Mouse (Mus musculus): ENCODE data around the gene Kcnj14. TPM values are rescaled to one million over a fixed set of nuclear protein-coding genes. Genes with fewer than 3 reads are reported as not detected.

Kcnj14 gene
- polyA plus RNA-seq, 1 experiment, result 0.08 TPM

DNA sequence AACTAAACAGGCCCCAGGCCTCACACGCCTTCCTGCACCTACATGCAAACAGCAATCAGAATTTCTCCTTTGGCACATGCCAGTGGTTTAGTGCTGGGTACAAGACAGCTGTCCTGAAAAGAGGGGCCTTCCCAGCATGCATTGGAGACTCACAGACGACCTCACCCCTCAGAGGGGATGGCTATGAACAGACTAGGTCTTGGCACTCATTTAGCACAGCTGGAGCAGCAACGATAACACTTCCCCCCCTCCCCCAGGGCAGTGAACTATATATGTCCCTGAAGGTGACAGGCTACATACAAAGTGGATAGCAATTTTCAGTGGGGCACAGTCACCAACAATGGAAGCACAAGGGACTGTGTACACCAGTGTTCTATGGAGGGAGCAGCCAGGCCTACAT, 39.9 kb upstream of the Kcnj14 start:
- Histone ChIP-seq H3K4me3 (replicated peaks) (no peak overlapping the region), H3K9me3 (no peaks in the 10 kb centered on the region), H3K36me3 (replicated peaks; ENCODE audit: low read length) (no peaks in the 10 kb centered on the region), H3K4me1 (peaks cover 72% of the 10 kb centered on the region), H3K27me3 (replicated peaks) (peaks cover 86% of the 10 kb centered on the region)
- TF ChIP-seq GATA1 (IDR thresholded peaks at IDR 0.05; ENCODE audit: borderline replicate concordance, low read length) (no peak), FLI1 (IDR thresholded peaks at IDR 0.05; ENCODE audit: low read length) (no peak)

DNA sequence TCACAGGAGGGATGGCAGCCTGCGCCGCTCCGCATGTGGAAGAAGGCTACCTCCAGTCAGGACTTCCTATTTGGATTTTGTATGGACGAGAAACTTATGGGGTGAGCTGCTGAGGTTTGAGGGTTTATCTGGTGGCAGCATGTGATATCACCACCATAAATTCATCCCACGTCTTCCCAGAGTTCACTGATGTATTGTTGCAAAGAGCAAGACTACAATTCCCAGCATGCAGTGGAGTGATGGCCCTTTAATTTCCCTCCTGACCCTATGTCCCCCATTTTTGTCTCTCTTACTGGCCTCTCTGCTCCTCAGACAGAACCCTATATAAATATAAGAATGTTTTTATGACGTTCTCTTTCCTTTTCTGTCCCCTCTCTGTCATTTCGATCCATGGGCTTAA, 38.2 kb upstream of the Kcnj14 start:
- H3K4me3 ChIP-seq (replicated peaks), result no peak overlapping the region
- no peaks in the 10 kb centered on the region for H3K36me3 ChIP-seq (replicated peaks; ENCODE audit: low read length)
- no peaks in the 10 kb centered on the region for H3K9me3 ChIP-seq
- peaks cover 86% of the 10 kb centered on the region for H3K27me3 ChIP-seq (replicated peaks)
- TF ChIP-seq FLI1 (IDR thresholded peaks at IDR 0.05; ENCODE audit: low read length) (no peak), GATA1 (IDR thresholded peaks at IDR 0.05; ENCODE audit: borderline replicate concordance, low read length) (no peak)
- H3K4me1 ChIP-seq, result peaks cover 62% of the 10 kb centered on the region

DNA sequence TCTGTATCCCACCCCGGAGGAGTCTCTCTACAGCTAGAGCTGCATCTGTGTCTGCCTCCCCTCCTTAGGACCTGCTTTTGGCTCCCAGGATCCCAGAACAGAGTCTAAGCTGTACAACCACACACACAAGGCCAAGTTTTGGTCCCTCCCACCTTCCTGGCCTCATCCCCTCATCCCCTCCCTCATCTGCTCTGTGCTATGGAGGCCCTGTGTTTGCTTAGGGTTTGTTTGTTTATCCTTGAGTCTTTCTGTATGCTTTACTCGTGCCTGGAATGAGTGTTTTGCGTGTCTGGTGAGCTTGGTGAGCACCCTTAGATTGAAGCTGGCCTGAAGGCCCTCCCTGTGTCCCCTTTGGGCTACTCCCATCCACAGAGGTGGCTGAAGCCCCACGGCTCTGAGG, 34.4 kb upstream of the Kcnj14 start:
- TF ChIP-seq GATA1 (IDR thresholded peaks at IDR 0.05; ENCODE audit: borderline replicate concordance, low read length), result no peak
- no peak for TF ChIP-seq FLI1 (IDR thresholded peaks at IDR 0.05; ENCODE audit: low read length)
- H3K9me3 ChIP-seq, result no peaks in the 10 kb centered on the region; the same call in 1 of the 2 replicates
- H3K27me3 ChIP-seq (replicated peaks), result peaks cover 87% of the 10 kb centered on the region
- H3K4me3 ChIP-seq (replicated peaks), result no peak overlapping the region
- peaks cover 51% of the 10 kb centered on the region for H3K4me1 ChIP-seq
- H3K36me3 ChIP-seq (replicated peaks; ENCODE audit: low read length), result no peaks in the 10 kb centered on the region

DNA sequence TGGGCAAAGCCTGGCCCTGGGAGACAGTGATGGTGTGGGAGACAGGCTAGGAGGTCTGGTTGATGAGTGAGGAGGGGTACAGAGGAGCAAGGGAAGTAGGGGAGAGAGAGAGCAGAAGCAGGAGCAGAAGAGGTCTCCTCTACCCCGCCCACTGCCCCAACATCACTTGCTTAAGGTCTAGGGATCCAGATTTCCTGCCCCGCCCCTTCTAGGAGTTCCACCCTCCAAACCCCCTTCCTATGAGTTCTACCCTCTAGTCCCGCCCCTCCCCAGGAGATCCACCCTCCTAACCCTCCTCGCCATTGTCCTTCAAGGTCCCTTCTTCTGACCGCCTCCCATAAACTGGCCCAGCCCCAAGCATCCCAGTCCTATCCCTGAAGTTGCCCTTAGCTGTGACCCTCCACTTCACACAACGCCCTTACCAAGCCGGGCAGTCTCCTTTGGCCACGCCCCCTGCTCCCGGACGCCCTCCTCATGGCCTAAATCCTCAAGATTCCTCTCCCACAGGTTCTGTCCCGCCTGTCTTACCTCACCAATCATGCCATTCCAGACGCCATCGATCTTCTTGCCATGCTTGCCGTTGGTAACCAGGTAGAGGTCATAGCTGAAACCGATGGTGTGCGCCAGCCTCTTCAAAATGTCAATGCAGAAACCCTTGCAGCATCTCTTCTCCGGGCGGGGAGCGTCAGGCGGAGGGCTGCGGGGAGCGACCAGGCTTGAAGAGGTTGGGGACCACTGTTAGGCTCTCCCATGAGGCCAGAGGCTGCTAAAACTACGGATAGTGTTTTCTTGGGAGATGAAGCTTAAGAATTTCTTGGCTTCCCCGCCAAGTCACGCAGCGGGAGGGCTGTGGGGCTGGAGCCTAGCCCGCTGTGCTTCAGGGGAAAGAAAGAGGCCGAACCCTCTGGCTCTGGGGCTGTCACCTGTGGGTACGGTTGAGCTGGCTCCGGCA, 32.6 kb upstream of the Kcnj14 start:
- Histone ChIP-seq H3K36me3 (replicated peaks; ENCODE audit: low read length) (no peaks in the 10 kb centered on the region), H3K27me3 (replicated peaks) (peaks cover 94% of the 10 kb centered on the region), H3K4me1 (peaks cover 36% of the 10 kb centered on the region), H3K9me3 (no peaks in the 10 kb centered on the region; the same call in 1 of the 2 replicates), H3K4me3 (replicated peaks) (peak overlapping the region; percentile 84)
- TF ChIP-seq GATA1 (IDR thresholded peaks at IDR 0.05; ENCODE audit: borderline replicate concordance, low read length) (no peak), FLI1 (IDR thresholded peaks at IDR 0.05; ENCODE audit: low read length) (no peak)

DNA sequence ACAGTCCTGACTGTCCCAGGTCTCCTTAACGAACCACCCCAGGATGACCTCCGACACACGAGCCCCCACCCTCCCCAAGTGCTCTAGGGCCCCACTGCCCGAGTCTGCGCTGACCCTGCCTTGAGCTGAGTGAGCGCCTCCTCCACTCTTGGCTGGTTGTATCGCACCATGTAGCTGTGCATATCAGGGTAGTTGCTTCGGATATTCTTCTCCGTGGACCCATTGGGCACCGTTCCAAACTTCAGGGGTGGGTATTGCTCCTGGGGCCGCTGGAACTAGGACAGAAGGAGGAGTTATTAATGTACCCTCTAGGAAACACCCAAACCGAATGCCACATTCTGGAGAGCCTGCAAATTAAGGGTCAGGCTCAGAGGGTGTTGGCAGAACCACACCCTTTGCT, 28.5 kb upstream of the Kcnj14 start:
- Histone ChIP-seq H3K4me3 (replicated peaks) (no peak overlapping the region), H3K36me3 (replicated peaks; ENCODE audit: low read length) (no peaks in the 10 kb centered on the region), H3K27me3 (replicated peaks) (peaks cover 95% of the 10 kb centered on the region), H3K9me3 (no peaks in the 10 kb centered on the region; the same call in 1 of the 2 replicates), H3K4me1 (peaks cover 30% of the 10 kb centered on the region)
- TF ChIP-seq FLI1 (IDR thresholded peaks at IDR 0.05; ENCODE audit: low read length), result no peak
- TF ChIP-seq GATA1 (IDR thresholded peaks at IDR 0.05; ENCODE audit: borderline replicate concordance, low read length), result no peak

DNA sequence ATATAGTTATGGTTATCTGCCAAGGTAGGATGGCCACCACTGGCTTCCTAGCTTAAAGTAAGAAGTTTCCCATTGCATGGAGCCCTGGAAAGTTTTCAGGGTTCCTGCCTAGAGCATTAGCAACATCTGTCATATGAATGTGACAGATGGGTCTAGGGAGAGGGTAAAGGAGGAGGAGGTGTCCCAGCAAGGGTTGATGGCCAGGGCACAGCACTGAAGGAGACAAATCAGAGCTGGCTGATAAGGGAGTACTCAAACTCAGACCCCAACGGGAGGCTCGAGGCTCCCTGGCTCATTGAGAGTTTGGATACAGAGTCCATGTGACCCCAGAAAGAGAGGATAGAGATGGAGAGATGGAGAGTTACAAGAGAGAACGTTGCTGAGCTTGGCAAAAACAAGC, 26.1 kb upstream of the Kcnj14 start:
- Histone ChIP-seq H3K4me3 (replicated peaks) (no peak overlapping the region), H3K4me1 (peaks cover 11% of the 10 kb centered on the region), H3K36me3 (replicated peaks; ENCODE audit: low read length) (no peaks in the 10 kb centered on the region), H3K27me3 (replicated peaks) (peaks cover 75% of the 10 kb centered on the region), H3K9me3 (peaks cover 6% of the 10 kb centered on the region; the same call in 1 of the 2 replicates)
- TF ChIP-seq GATA1 (IDR thresholded peaks at IDR 0.05; ENCODE audit: borderline replicate concordance, low read length), result no peak
- no peak for TF ChIP-seq FLI1 (IDR thresholded peaks at IDR 0.05; ENCODE audit: low read length)

DNA sequence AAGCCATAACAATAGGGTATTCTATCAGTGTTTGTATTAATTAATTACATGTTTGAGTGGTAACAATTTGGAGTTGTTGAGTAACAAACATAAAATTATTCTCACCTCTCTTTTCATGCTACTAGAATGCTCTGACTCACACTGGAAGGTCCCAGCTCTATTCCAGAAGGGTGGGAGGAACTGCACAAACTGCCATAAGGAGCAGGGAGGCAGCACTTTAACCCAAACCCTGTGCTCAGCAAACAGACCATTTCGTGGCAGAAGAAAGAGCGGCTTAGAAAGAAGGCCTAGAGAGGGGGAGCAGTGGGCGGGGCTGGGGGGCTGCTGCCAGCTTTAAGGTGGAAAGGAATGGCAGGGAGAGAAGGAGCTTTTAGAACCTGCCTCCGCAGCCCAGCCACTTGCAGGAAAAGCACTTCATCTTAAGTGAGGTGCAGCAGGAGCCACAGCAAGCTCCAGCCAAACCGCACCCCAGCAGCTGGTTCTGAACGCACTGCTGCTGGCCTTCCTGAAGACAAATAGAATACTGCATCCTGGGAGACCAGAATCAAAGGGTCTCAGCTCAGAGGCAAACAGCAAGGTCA, 24.0 kb upstream of the Kcnj14 start:
- Histone ChIP-seq H3K36me3 (replicated peaks; ENCODE audit: low read length) (no peaks in the 10 kb centered on the region), H3K4me1 (peaks cover 11% of the 10 kb centered on the region), H3K27me3 (replicated peaks) (peaks cover 70% of the 10 kb centered on the region), H3K4me3 (replicated peaks) (no peak overlapping the region), H3K9me3 (peaks cover 7% of the 10 kb centered on the region)
- TF ChIP-seq GATA1 (IDR thresholded peaks at IDR 0.05; ENCODE audit: borderline replicate concordance, low read length) (no peak), FLI1 (IDR thresholded peaks at IDR 0.05; ENCODE audit: low read length) (no peak)

DNA sequence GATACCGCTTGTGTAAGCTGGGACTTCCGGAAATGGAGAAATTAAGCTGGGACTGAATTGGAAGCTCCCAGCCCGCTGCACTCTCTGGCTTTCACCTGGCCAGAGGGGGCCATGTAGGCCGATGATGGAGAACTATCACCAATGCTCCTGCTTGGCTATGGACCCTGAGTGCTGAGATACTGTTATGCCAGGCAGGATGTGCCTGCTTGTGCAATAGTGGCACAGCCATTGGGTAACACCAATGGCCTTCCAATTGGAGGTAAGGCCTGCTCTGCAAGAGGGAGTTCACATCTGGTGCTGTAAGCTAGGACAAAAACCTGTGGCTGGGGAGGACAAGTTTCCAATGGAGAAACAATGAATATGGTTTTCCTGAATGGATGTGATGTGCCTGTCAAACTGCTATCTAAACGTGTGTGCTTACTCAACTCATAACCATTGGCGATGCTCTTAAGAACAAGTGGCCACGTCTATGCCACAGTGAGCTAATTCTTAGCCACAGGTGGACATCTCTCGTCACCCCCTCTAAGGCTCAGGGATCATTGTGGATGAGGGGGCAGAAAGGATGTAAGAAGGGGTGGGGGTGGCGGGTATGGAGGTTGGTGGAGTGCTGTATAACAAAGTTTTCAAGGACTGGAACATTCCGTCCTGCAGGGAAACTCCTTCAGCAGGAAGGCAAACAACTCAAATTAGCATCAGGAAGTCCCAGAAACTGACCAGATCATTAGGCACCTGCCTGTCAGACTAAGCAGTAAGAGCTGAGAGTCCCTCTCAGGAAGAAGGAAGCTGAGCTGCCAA, 18.6 kb upstream of the Kcnj14 start:
- H3K4me3 ChIP-seq (replicated peaks), result no peak overlapping the region
- TF ChIP-seq GATA1 (IDR thresholded peaks at IDR 0.05; ENCODE audit: borderline replicate concordance, low read length) (no peak), FLI1 (IDR thresholded peaks at IDR 0.05; ENCODE audit: low read length) (no peak)
- H3K4me1 ChIP-seq, result no peaks in the 10 kb centered on the region; the same call in 1 of the 2 replicates
- peaks cover 63% of the 10 kb centered on the region for H3K27me3 ChIP-seq (replicated peaks)
- no peaks in the 10 kb centered on the region for H3K36me3 ChIP-seq (replicated peaks; ENCODE audit: low read length)
- peaks cover 33% of the 10 kb centered on the region for H3K9me3 ChIP-seq

DNA sequence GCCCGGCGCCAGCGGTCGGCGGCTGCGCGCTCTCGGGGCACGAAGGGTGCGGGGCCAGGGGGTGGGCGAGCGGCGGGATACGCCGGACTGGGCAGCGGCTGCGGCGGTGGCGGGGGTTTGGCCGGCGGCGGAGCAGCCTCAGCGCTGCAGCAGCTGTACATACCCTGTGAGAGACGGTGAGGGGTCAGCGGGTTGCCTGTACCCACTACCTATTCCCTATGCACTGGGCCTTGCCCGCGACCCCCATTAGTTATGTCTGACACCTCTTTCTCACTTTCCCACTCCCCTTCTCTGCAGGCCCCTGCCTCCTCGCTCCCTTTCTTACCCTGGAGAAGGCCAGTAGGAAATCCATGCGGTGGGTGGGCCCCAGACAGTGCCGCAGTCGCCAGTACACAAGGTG, 9.3 kb upstream of the Kcnj14 start:
- Histone ChIP-seq H3K4me3 (replicated peaks) (no peak overlapping the region), H3K36me3 (replicated peaks; ENCODE audit: low read length) (peaks cover 6% of the 10 kb centered on the region), H3K4me1 (peaks cover 45% of the 10 kb centered on the region), H3K9me3 (peaks cover 7% of the 10 kb centered on the region; the same call in 1 of the 2 replicates), H3K27me3 (replicated peaks) (peaks cover 66% of the 10 kb centered on the region)
- no peak for TF ChIP-seq GATA1 (IDR thresholded peaks at IDR 0.05; ENCODE audit: borderline replicate concordance, low read length)
- no peak for TF ChIP-seq FLI1 (IDR thresholded peaks at IDR 0.05; ENCODE audit: low read length)
